In genomic region chr19:44251936-44252558, GRCm38 (mm10) we compare ENCODE assay signal across 33 mouse cellular contexts. TPM values are rescaled to one million over a fixed set of nuclear protein-coding genes. Genes with fewer than 3 reads are reported as not detected.
A peak's percentile ranks its signal among the peaks of the same experiment; 100 is the strongest.
DNase-seq lines count a peak whose midpoint lies in the region; ATAC-seq and TF ChIP-seq lines count a peak whose summit lies in the region.
"Had no signal": no experiment of that assay in that cellular context is flagged by ENCODE, and none has a peak within 500 bp of the region (broad histone marks: within the 10 kb centered on the region; RNA-seq: fewer than 3 reads in every experiment).

No protein-coding gene starts in this region.

- 49% methylated on average over 12 of the region's 12 CpGs for WGBS in liver, postnatal 0 days (ENCODE audit: insufficient replicate concordance)
- WGBS in liver, embryonic 11.5 days = 57% methylated on average over 12 of the region's 12 CpGs
- 66% methylated on average over 12 of the region's 12 CpGs for WGBS in embryonic facial prominence, embryonic 10.5 days
- 54% methylated on average over 12 of the region's 12 CpGs for WGBS in heart, embryonic 11.5 days (ENCODE audit: insufficient replicate concordance)

- TF ChIP-seq CTCF in liver, postnatal 0 days (IDR thresholded peaks at IDR 0.05; ENCODE audit: low read depth) = no peak
- TF ChIP-seq CTCF in E14TG2a.4 (conservative IDR thresholded peaks at IDR 0.05; ENCODE audit: low read length) = no peak

- H3K27ac ChIP-seq in liver, postnatal 0 days (ENCODE audit: low read depth) = 0 out of 2 replicates have a peak overlapping the region, but pooled peaks have one; percentile 44
- no peak overlapping the region for H3K27ac ChIP-seq in liver, embryonic 11.5 days (ENCODE audit: low read depth, low read length)
- H3K27ac ChIP-seq in embryonic facial prominence, embryonic 10.5 days (replicated peaks) = 0 out of 2 replicates have a peak overlapping the region, but pooled peaks have one; percentile 44
- H3K27ac ChIP-seq in heart, embryonic 11.5 days (ENCODE audit: low read depth, low read length) = no peak overlapping the region
- H3K27ac ChIP-seq: embryonic facial prominence, embryonic 12.5 days; forebrain, embryonic 13.5 days; heart, embryonic 13.5 days; hindbrain, embryonic 13.5 days; kidney, postnatal 0 days; limb, embryonic 10.5 days; macrophage; midbrain, embryonic 10.5 days; stomach, embryonic 15.5 days had no signal

- no peak overlapping the region for H3K9ac ChIP-seq in liver, postnatal 0 days (replicated peaks)
- H3K9ac ChIP-seq in liver, embryonic 11.5 days (ENCODE audit: low read depth, low read length) = no peak overlapping the region
- no peak overlapping the region for H3K9ac ChIP-seq in heart, embryonic 11.5 days (ENCODE audit: low read depth, low read length)
- H3K9ac ChIP-seq: embryonic facial prominence, embryonic 12.5 days; forebrain, embryonic 13.5 days; heart, embryonic 13.5 days; hindbrain, embryonic 13.5 days; stomach, embryonic 15.5 days had no signal

- H3K4me3 ChIP-seq in liver, postnatal 0 days (ENCODE audit: low read depth, low read length) = no peak overlapping the region
- H3K4me3 ChIP-seq in liver, embryonic 11.5 days (ENCODE audit: low read depth, low read length) = no peak overlapping the region
- H3K4me3 ChIP-seq in E14TG2a.4 (replicated peaks; ENCODE audit: low read length) = peak overlapping the region; percentile 37; the same call in 1 of the 2 replicates
- H3K4me3 ChIP-seq in embryonic facial prominence, embryonic 10.5 days = no peak overlapping the region
- no peak overlapping the region for H3K4me3 ChIP-seq in heart, embryonic 11.5 days (ENCODE audit: low read depth, low read length)
- H3K4me3 ChIP-seq: embryonic facial prominence, embryonic 12.5 days; forebrain, embryonic 13.5 days; heart, embryonic 13.5 days; hindbrain, embryonic 13.5 days; limb, embryonic 10.5 days; midbrain, embryonic 10.5 days; myocyte; stomach, embryonic 15.5 days had no signal

- no peak for DNase-seq in liver, postnatal 0 days
- no peak for DNase-seq in liver, embryonic 11.5 days (ENCODE audit: low spot score)
- DNase-seq in B cell, adult 2 months = peak; percentile 57 to 61
- DNase-seq in embryonic facial prominence, embryonic 10.5 days (ENCODE audit: low spot score) = no peak
- no peak for DNase-seq in embryo, embryonic 11 days
- DNase-seq in yolk sac, embryonic 10.5 days (ENCODE audit: low spot score) = no peak
- DNase-seq: adrenal gland, postnatal 25 days; cerebellum, adult 9-10 months; gastrocnemius, postnatal 10 days; heart, adult 18-20 months; heart, postnatal 14 days; kidney, adult 2 months; layer of hippocampus, adult 9-11 months; liver had no signal

- H3K36me3 ChIP-seq in liver, postnatal 0 days (replicated peaks; ENCODE audit: insufficient read depth, low read length) = no peaks in the 10 kb centered on the region
- H3K36me3 ChIP-seq in liver, embryonic 11.5 days (ENCODE audit: control insufficient read depth, insufficient read depth, low read length) = no peaks in the 10 kb centered on the region
- no peaks in the 10 kb centered on the region for H3K36me3 ChIP-seq in E14TG2a.4 (ENCODE audit: insufficient read depth, low read length)
- no peaks in the 10 kb centered on the region for H3K36me3 ChIP-seq in embryonic facial prominence, embryonic 10.5 days (replicated peaks)
- H3K36me3 ChIP-seq in heart, embryonic 11.5 days (ENCODE audit: control insufficient read depth, insufficient read depth, low read length) = no peaks in the 10 kb centered on the region
- H3K36me3 ChIP-seq: embryonic facial prominence, embryonic 12.5 days; heart, embryonic 13.5 days; hindbrain, embryonic 13.5 days; limb, embryonic 10.5 days; midbrain, embryonic 10.5 days; stomach, embryonic 15.5 days had no signal

- no peak for TF ChIP-seq EP300 in liver, postnatal 0 days (IDR thresholded peaks at IDR 0.05; ENCODE audit: low read depth)

- H3K4me2 ChIP-seq in liver, postnatal 0 days (ENCODE audit: low read depth, low read length) = no peak overlapping the region
- no peak overlapping the region for H3K4me2 ChIP-seq in liver, embryonic 11.5 days
- H3K4me2 ChIP-seq in heart, embryonic 11.5 days = no peak overlapping the region
- H3K4me2 ChIP-seq: embryonic facial prominence, embryonic 12.5 days; forebrain, embryonic 13.5 days; heart, embryonic 13.5 days; hindbrain, embryonic 13.5 days; stomach, embryonic 15.5 days had no signal

- no peaks in the 10 kb centered on the region for H3K27me3 ChIP-seq in liver, postnatal 0 days (ENCODE audit: insufficient read depth, low read length)
- 0 out of 2 replicates have a peak, but pooled peaks cover 3% of the 10 kb centered on the region for H3K27me3 ChIP-seq in liver, embryonic 11.5 days (replicated peaks; ENCODE audit: control insufficient read depth, insufficient read depth, low read length)
- peaks cover 6% of the 10 kb centered on the region; the same call in 1 of the 2 replicates for H3K27me3 ChIP-seq in E14TG2a.4 (ENCODE audit: insufficient read depth, low read length)
- H3K27me3 ChIP-seq in embryonic facial prominence, embryonic 10.5 days (replicated peaks; ENCODE audit: low read depth, poor library complexity, severe bottlenecking) = 0 out of 2 replicates have a peak, but pooled peaks cover under 1% of the 10 kb centered on the region
- no peaks in the 10 kb centered on the region; the same call in 1 of the 2 replicates for H3K27me3 ChIP-seq in heart, embryonic 11.5 days (ENCODE audit: control insufficient read depth, insufficient read depth, low read length)
- H3K27me3 ChIP-seq: embryonic facial prominence, embryonic 12.5 days; forebrain, embryonic 13.5 days; heart, embryonic 13.5 days; hindbrain, embryonic 13.5 days; stomach, embryonic 15.5 days had no signal

- H3K4me1 ChIP-seq in liver, postnatal 0 days (ENCODE audit: insufficient read depth) = peaks cover 21% of the 10 kb centered on the region
- peaks cover 13% of the 10 kb centered on the region for H3K4me1 ChIP-seq in liver, embryonic 11.5 days (replicated peaks; ENCODE audit: control insufficient read depth, insufficient read depth, low read length)
- peaks cover 53% of the 10 kb centered on the region for H3K4me1 ChIP-seq in E14TG2a.4 (replicated peaks; ENCODE audit: low read depth, low read length)
- peaks cover 40% of the 10 kb centered on the region for H3K4me1 ChIP-seq in embryonic facial prominence, embryonic 10.5 days
- peaks cover 12% of the 10 kb centered on the region for H3K4me1 ChIP-seq in heart, embryonic 11.5 days (ENCODE audit: control insufficient read depth, insufficient read depth, low read length)

- no peak for ATAC-seq in liver, postnatal 0 days
- no peak for ATAC-seq in liver, embryonic 11.5 days (replicated peaks; ENCODE audit: low FRiP score)
- no peak for ATAC-seq in heart, embryonic 11.5 days (replicated peaks; ENCODE audit: insufficient number of reproducible peaks, low FRiP score, low TSS enrichment)
- ATAC-seq: forebrain, embryonic 13.5 days; inflammation-experienced regulatory T-cells, adult 6 months; lung, postnatal 0 days; midbrain, embryonic 16.5 days had no signal

- no peaks in the 10 kb centered on the region for H3K9me3 ChIP-seq in liver, postnatal 0 days (ENCODE audit: low read length)
- H3K9me3 ChIP-seq in liver, embryonic 11.5 days (ENCODE audit: control insufficient read depth, low read length) = no peaks in the 10 kb centered on the region
- peaks cover 37% of the 10 kb centered on the region for H3K9me3 ChIP-seq in E14TG2a.4 (ENCODE audit: low read length)
- H3K9me3 ChIP-seq in embryonic facial prominence, embryonic 10.5 days = no peaks in the 10 kb centered on the region
- no peaks in the 10 kb centered on the region for H3K9me3 ChIP-seq in heart, embryonic 11.5 days (replicated peaks; ENCODE audit: control insufficient read depth, low read length)
- H3K9me3 ChIP-seq: embryonic facial prominence, embryonic 12.5 days; forebrain, embryonic 13.5 days; heart, embryonic 13.5 days; hindbrain, embryonic 13.5 days; limb, embryonic 10.5 days; midbrain, embryonic 10.5 days; stomach, embryonic 15.5 days had no signal

RNA-seq across cellular contexts. Expression of gene Scd2, which starts 41.4 kb away (rescaled TPM):
- 5.9 and 6.2 TPM in 2 replicates for polyA plus RNA-seq in liver, postnatal 0 days (2015; fragmentation: Nextera tagmentation; extraction: Ambion mirVana)
- polyA plus RNA-seq in liver, embryonic 11.5 days (2014; fragmentation: Nextera tagmentation; extraction: Ambion mirVana) = 212 and 231 TPM in 2 replicates
- 324 and 353 TPM in 2 replicates for polyA plus RNA-seq in embryonic facial prominence, embryonic 10.5 days (2016; fragmentation: Nextera tagmentation; extraction: Ambion mirVana)
- 150 and 188 TPM in 2 replicates for polyA plus RNA-seq in heart, embryonic 11.5 days (2014; fragmentation: Nextera tagmentation; extraction: Ambion mirVana)

RNA-seq across cellular contexts. Expression of gene Scd3, which starts 49.0 kb away (rescaled TPM):
- not detected in 2 replicates for polyA plus RNA-seq in liver, postnatal 0 days (2015; fragmentation: Nextera tagmentation; extraction: Ambion mirVana)
- polyA plus RNA-seq in liver, embryonic 11.5 days (2014; fragmentation: Nextera tagmentation; extraction: Ambion mirVana) = not detected in 2 replicates
- 0.48 and 0.64 TPM in 2 replicates for polyA plus RNA-seq in embryonic facial prominence, embryonic 10.5 days (2016; fragmentation: Nextera tagmentation; extraction: Ambion mirVana)
- 0.21 TPM in 1 of 2 replicates, not detected in the other for polyA plus RNA-seq in heart, embryonic 11.5 days (2014; fragmentation: Nextera tagmentation; extraction: Ambion mirVana)
- polyA plus RNA-seq: inflammation-experienced regulatory T-cells, adult 6 months; large intestine, adult 2 months; liver, embryonic 16.5 days; macrophage; small intestine, adult 2 months had no signal

RNA-seq across cellular contexts. Expression of gene Pkd2l1, which starts 59.8 kb away (rescaled TPM):
- polyA plus RNA-seq in liver, postnatal 0 days (2015; fragmentation: Nextera tagmentation; extraction: Ambion mirVana) = not detected in 2 replicates
- polyA plus RNA-seq in liver, embryonic 11.5 days (2014; fragmentation: Nextera tagmentation; extraction: Ambion mirVana) = not detected in 2 replicates
- polyA plus RNA-seq in embryonic facial prominence, embryonic 10.5 days (2016; fragmentation: Nextera tagmentation; extraction: Ambion mirVana) = 0.07 and 0.19 TPM in 2 replicates
- not detected in 2 replicates for polyA plus RNA-seq in heart, embryonic 11.5 days (2014; fragmentation: Nextera tagmentation; extraction: Ambion mirVana)
- polyA plus RNA-seq: embryonic facial prominence, embryonic 12.5 days; limb, embryonic 10.5 days; liver, embryonic 16.5 days; macrophage; midbrain, embryonic 10.5 days; myocyte; stomach, embryonic 15.5 days; urinary bladder, adult 2 months had no signal

Comparison
In these comparisons a context has a peak if more than half of its experiments do, and no peak if none do; other contexts are left out.
1. H3K27ac ChIP-seq: peak in liver, postnatal 0 days (single experiment) and embryonic facial prominence, embryonic 10.5 days (single experiment); none in liver, embryonic 11.5 days (single experiment) and heart, embryonic 11.5 days (single experiment).
2. RNA of gene Scd2, which starts 41.4 kb away (polyA plus RNA-seq): 324 to 353 TPM in embryonic facial prominence, embryonic 10.5 days, 212 to 231 TPM in liver, embryonic 11.5 days and 150 to 188 TPM in heart, embryonic 11.5 days; 5.9 to 6.2 TPM in liver, postnatal 0 days; every median in the first group is over 10 times any median in the second.
3. DNase-seq: peak in B cell, adult 2 months (2 of 2); none in liver, postnatal 0 days (single experiment), liver, embryonic 11.5 days (single experiment), embryonic facial prominence, embryonic 10.5 days (single experiment), embryo, embryonic 11 days (single experiment) and yolk sac, embryonic 10.5 days (single experiment).